Mouse (Mus musculus): ENCODE results near the gene Gm9936. TPM values are rescaled to one million over a fixed set of nuclear protein-coding genes. Genes with fewer than 3 reads are reported as not detected.
"Not testable (repeated sequence)": the region's sequence is repeated elsewhere in the genome, so short reads cannot be mapped to it uniquely, and the experiment has no call there.

The Gm9936 gene
- polyA plus RNA-seq, 1 experiment from 2014 or later = 0.51 TPM

GRCm38 (mm10) chr5:114876331-114876730, 17.8 kb upstream of the Gm9936 start:
- no peak overlapping the region for H3K27ac ChIP-seq

GRCm38 (mm10) chr5:114875858-114876257, 17.4 kb upstream of the Gm9936 start:
- peaks cover 23% of the 10 kb centered on the region for H3K4me1 ChIP-seq
- no peaks in the 10 kb centered on the region for H3K9me3 ChIP-seq
- H3K27me3 ChIP-seq = no peaks in the 10 kb centered on the region
- H3K4me3 ChIP-seq = no peak overlapping the region
- no peak overlapping the region for H3K4me2 ChIP-seq
- no peak overlapping the region for H3K27ac ChIP-seq
- H3K9ac ChIP-seq = no peak overlapping the region
- WGBS = 63% methylated on average over 6 of the region's 6 CpGs
- no peak; the same call in 1 of the 2 replicates for ATAC-seq (ENCODE audit: insufficient number of reproducible peaks, insufficient read depth, low FRiP score, low TSS enrichment, low read depth)
- H3K36me3 ChIP-seq = no peaks in the 10 kb centered on the region

More at GRCm38 (mm10) chr5:114876331-114876730, 17.8 kb upstream of the Gm9936 start:
- no peak overlapping the region for H3K4me2 ChIP-seq
- H3K27me3 ChIP-seq = no peaks in the 10 kb centered on the region
- H3K36me3 ChIP-seq = no peaks in the 10 kb centered on the region
- H3K4me3 ChIP-seq = no peak overlapping the region
- H3K9me3 ChIP-seq = no peaks in the 10 kb centered on the region
- WGBS = 34% methylated on average over 6 of the region's 6 CpGs
- H3K4me1 ChIP-seq = peaks cover 23% of the 10 kb centered on the region
- no peak overlapping the region for H3K9ac ChIP-seq
- no peak for ATAC-seq (ENCODE audit: insufficient number of reproducible peaks, insufficient read depth, low FRiP score, low TSS enrichment, low read depth)

- WGBS = 90% methylated on average over 12 of the region's 12 CpGs
- Histone ChIP-seq H3K27me3 (no peaks in the 10 kb centered on the region), H3K4me1 (no peaks in the 10 kb centered on the region), H3K4me3 (no peak overlapping the region), H3K9me3 (peaks cover 14% of the 10 kb centered on the region), H3K36me3 (no peaks in the 10 kb centered on the region), H3K27ac (no peak overlapping the region), H3K9ac (no peak overlapping the region), H3K4me2 (no peak overlapping the region)
- ATAC-seq (ENCODE audit: insufficient number of reproducible peaks, insufficient read depth, low FRiP score, low TSS enrichment, low read depth) = no peak
Measured at GRCm38 (mm10) chr5:114865279-114865678, 6.8 kb upstream of the Gm9936 start.

- no peak overlapping the region for H3K4me3 ChIP-seq
- peaks cover 14% of the 10 kb centered on the region for H3K9me3 ChIP-seq
- no peak overlapping the region for H3K9ac ChIP-seq
- no peaks in the 10 kb centered on the region for H3K27me3 ChIP-seq
- H3K27ac ChIP-seq = no peak overlapping the region
- H3K4me2 ChIP-seq = no peak overlapping the region
- WGBS = 82% methylated on average over 7 of the region's 7 CpGs
- H3K4me1 ChIP-seq = no peaks in the 10 kb centered on the region
- no peaks in the 10 kb centered on the region for H3K36me3 ChIP-seq
- ATAC-seq (ENCODE audit: insufficient number of reproducible peaks, insufficient read depth, low FRiP score, low TSS enrichment, low read depth) = no peak
Measured at GRCm38 (mm10) chr5:114864813-114865212, 6.3 kb upstream of the Gm9936 start.

GRCm38 (mm10) chr5:114861730-114862129, 3.2 kb upstream of the Gm9936 start:
- no peak overlapping the region for H3K4me2 ChIP-seq
- no peaks in the 10 kb centered on the region for H3K4me1 ChIP-seq
- H3K36me3 ChIP-seq = no peaks in the 10 kb centered on the region
- H3K27ac ChIP-seq = no peak overlapping the region
- no peak overlapping the region for H3K4me3 ChIP-seq
- no peaks in the 10 kb centered on the region for H3K9me3 ChIP-seq
- H3K27me3 ChIP-seq = peaks cover 8% of the 10 kb centered on the region; the same call in 1 of the 2 replicates
- H3K9ac ChIP-seq = no peak overlapping the region
- ATAC-seq (ENCODE audit: insufficient number of reproducible peaks, insufficient read depth, low FRiP score, low TSS enrichment, low read depth) = no peak
- WGBS = 73% methylated on average over 6 of the region's 6 CpGs

GRCm38 (mm10) chr5:114859253-114859652, 771 bp upstream of the Gm9936 start:
- H3K9ac ChIP-seq = peak overlapping the region; percentile 66
- H3K27me3 ChIP-seq = peaks cover 8% of the 10 kb centered on the region; the same call in 1 of the 2 replicates
- H3K9me3 ChIP-seq = no peaks in the 10 kb centered on the region
- no peak overlapping the region for H3K27ac ChIP-seq
- peak overlapping the region; percentile 68 for H3K4me2 ChIP-seq
- H3K4me3 ChIP-seq = peak overlapping the region; percentile 37
- no peak for ATAC-seq (ENCODE audit: insufficient number of reproducible peaks, insufficient read depth, low FRiP score, low TSS enrichment, low read depth)
- no peaks in the 10 kb centered on the region for H3K36me3 ChIP-seq
- peaks cover 4% of the 10 kb centered on the region for H3K4me1 ChIP-seq
- 6% methylated on average over 18 of the region's 18 CpGs for WGBS

- H3K36me3 ChIP-seq; H3K4me1 ChIP-seq; H3K27ac ChIP-seq; H3K4me3 ChIP-seq; H3K9me3 ChIP-seq; ATAC-seq (ENCODE audit: insufficient number of reproducible peaks, insufficient read depth, low FRiP score, low TSS enrichment, low read depth); H3K4me2 ChIP-seq; H3K27me3 ChIP-seq: not testable (repeated sequence)
- 64% methylated on average over 3 of the region's 5 CpGs for WGBS
- peak within 1 kb of the TSS; percentile 36; the same call in 1 of the 2 replicates for H3K9ac ChIP-seq
Measured at GRCm38 (mm10) chr5:114853364-114853763, 5.1 kb downstream of the Gm9936 start, which contains the start of gene 4930519G04Rik. 4930519G04Rik (plus strand) TSS chr5:114853664.

GRCm38 (mm10) chr5:114851565-114852236, 6.8 kb downstream of the Gm9936 start:
- no peak for ATAC-seq (ENCODE audit: insufficient number of reproducible peaks, insufficient read depth, low FRiP score, low TSS enrichment, low read depth)
- Histone ChIP-seq H3K4me2 (no peak overlapping the region), H3K4me3 (no peak overlapping the region), H3K27me3 (no peaks in the 10 kb centered on the region), H3K9me3 (no peaks in the 10 kb centered on the region), H3K36me3 (no peaks in the 10 kb centered on the region), H3K4me1 (peaks cover 8% of the 10 kb centered on the region), H3K9ac (no peak overlapping the region), H3K27ac (no peak overlapping the region)
- 81% methylated on average over 20 of the region's 20 CpGs for WGBS

- not testable (repeated sequence) for H3K4me2 ChIP-seq; H3K4me3 ChIP-seq; H3K9ac ChIP-seq; H3K9me3 ChIP-seq; ATAC-seq (ENCODE audit: insufficient number of reproducible peaks, insufficient read depth, low FRiP score, low TSS enrichment, low read depth); H3K27me3 ChIP-seq; H3K36me3 ChIP-seq; H3K27ac ChIP-seq
- peaks cover 22% of the 10 kb centered on the region for H3K4me1 ChIP-seq
- 53% methylated on average over 2 of the region's 2 CpGs for WGBS
Measured at GRCm38 (mm10) chr5:114844371-114844770, 14.1 kb downstream of the Gm9936 start.

GRCm38 (mm10) chr5:114842674-114843073, 15.8 kb downstream of the Gm9936 start:
- Histone ChIP-seq H3K27ac (peak overlapping the region; percentile 51; the same call in 1 of the 2 replicates), H3K9me3 (no peaks in the 10 kb centered on the region), H3K4me1 (peaks cover 22% of the 10 kb centered on the region), H3K4me3 (no peak overlapping the region), H3K9ac (no peak overlapping the region), H3K27me3 (no peaks in the 10 kb centered on the region), H3K4me2 (no peak overlapping the region), H3K36me3 (no peaks in the 10 kb centered on the region)
- ATAC-seq (ENCODE audit: insufficient number of reproducible peaks, insufficient read depth, low FRiP score, low TSS enrichment, low read depth) = no peak
- WGBS = 49% methylated on average over 5 of the region's 5 CpGs

GRCm38 (mm10) chr5:114842155-114842554, 16.3 kb downstream of the Gm9936 start:
- H3K4me2 ChIP-seq; H3K9me3 ChIP-seq; H3K36me3 ChIP-seq; H3K9ac ChIP-seq; H3K27me3 ChIP-seq; H3K4me3 ChIP-seq; ATAC-seq (ENCODE audit: insufficient number of reproducible peaks, insufficient read depth, low FRiP score, low TSS enrichment, low read depth): not testable (repeated sequence)
- Histone ChIP-seq H3K4me1 (peaks cover 22% of the 10 kb centered on the region), H3K27ac (0 out of 2 replicates have a peak overlapping the region, but pooled peaks have one; percentile 51)
- 27% methylated on average over 3 of the region's 3 CpGs for WGBS

- H3K9me3 ChIP-seq; H3K27me3 ChIP-seq; H3K4me3 ChIP-seq; H3K9ac ChIP-seq; H3K4me2 ChIP-seq; H3K27ac ChIP-seq; ATAC-seq (ENCODE audit: insufficient number of reproducible peaks, insufficient read depth, low FRiP score, low TSS enrichment, low read depth); H3K36me3 ChIP-seq: not testable (repeated sequence)
- 57% methylated on average over 5 of the region's 5 CpGs for WGBS
- peaks cover 22% of the 10 kb centered on the region for H3K4me1 ChIP-seq
Measured at GRCm38 (mm10) chr5:114840481-114840880, 18.0 kb downstream of the Gm9936 start.

All from embryonic facial prominence, embryonic 13.5 days (tissue).